Mouse (Mus musculus) bone marrow macrophage, adult 2 months (primary cell): ENCODE results near the gene Git1.

ENCODE experiments used
- CTCF ChIP-seq: IDR thresholded peaks from 2 replicates; pipeline ENCODE4 v1.5.1; 2012; ENCODE audit warnings: low read depth, mild to moderate bottlenecking, low read length, moderate library complexity
- POLR2A ChIP-seq: IDR thresholded peaks from 2 replicates; pipeline ENCODE4 v1.6.1; 2012; ENCODE audit warnings: mild to moderate bottlenecking, low read depth, low read length, borderline replicate concordance

- TF ChIP-seq CTCF (no peak), POLR2A (no peak)
These were observed 18.0 kb downstream of the Git1 start for GRCm38 (mm10) chr11:77511336-77511735.
